Comparison of ENCODE assay signal across 23 mouse cellular contexts in genomic region chr12:73521238-73521841, GRCm38 (mm10). TPM values are rescaled to one million over a fixed set of nuclear protein-coding genes. Genes with fewer than 3 reads are reported as not detected.
DNase-seq lines count a peak whose midpoint lies in the region; ATAC-seq and TF ChIP-seq lines count a peak whose summit lies in the region.
"Had no signal": no experiment of that assay in that cellular context is flagged by ENCODE, and none has a peak within 500 bp of the region (broad histone marks: within the 10 kb centered on the region; RNA-seq: fewer than 3 reads in every experiment).

No protein-coding gene starts in this region.

- H3K36me3 ChIP-seq in heart, embryonic 13.5 days, result no peaks in the 10 kb centered on the region
- no peaks in the 10 kb centered on the region for H3K36me3 ChIP-seq in stomach, embryonic 14.5 days (ENCODE audit: control insufficient read depth, insufficient read depth, low read length)
- H3K36me3 ChIP-seq in stomach, postnatal 0 days (ENCODE audit: control insufficient read depth, insufficient read depth, low read length), result no peaks in the 10 kb centered on the region
- no peaks in the 10 kb centered on the region for H3K36me3 ChIP-seq in limb, embryonic 11.5 days (ENCODE audit: control insufficient read depth, insufficient read depth, low read length)
- H3K36me3 ChIP-seq in midbrain, embryonic 13.5 days, result no peaks in the 10 kb centered on the region
- H3K36me3 ChIP-seq: heart, embryonic 15.5 days; hindbrain, embryonic 10.5 days; liver, embryonic 12.5 days; neural tube, embryonic 12.5 days had no signal

- H3K4me2 ChIP-seq in heart, embryonic 13.5 days, result peak overlapping the region; percentile 18
- peak overlapping the region; percentile 25; the same call in 1 of the 2 replicates for H3K4me2 ChIP-seq in stomach, embryonic 14.5 days (replicated peaks; ENCODE audit: low read depth, low read length)
- H3K4me2 ChIP-seq in stomach, postnatal 0 days (replicated peaks; ENCODE audit: low read depth), result no peak overlapping the region
- no peak overlapping the region for H3K4me2 ChIP-seq in limb, embryonic 11.5 days (ENCODE audit: low read depth, severe bottlenecking)
- H3K4me2 ChIP-seq in midbrain, embryonic 13.5 days (replicated peaks), result no peak overlapping the region
- H3K4me2 ChIP-seq: heart, embryonic 15.5 days; liver, embryonic 12.5 days; neural tube, embryonic 12.5 days had no signal

- no peaks in the 10 kb centered on the region for H3K9me3 ChIP-seq in heart, embryonic 13.5 days
- H3K9me3 ChIP-seq in stomach, embryonic 14.5 days (ENCODE audit: control insufficient read depth, low read depth, low read length), result no peaks in the 10 kb centered on the region
- H3K9me3 ChIP-seq in stomach, postnatal 0 days (ENCODE audit: control insufficient read depth, low read length), result no peaks in the 10 kb centered on the region
- H3K9me3 ChIP-seq in limb, embryonic 11.5 days (ENCODE audit: control insufficient read depth, low read length), result no peaks in the 10 kb centered on the region
- no peaks in the 10 kb centered on the region for H3K9me3 ChIP-seq in midbrain, embryonic 13.5 days
- H3K9me3 ChIP-seq: heart, embryonic 15.5 days; hindbrain, embryonic 10.5 days; liver, embryonic 12.5 days; neural tube, embryonic 12.5 days had no signal

- intact Hi-C loops in left cerebral cortex, postnatal 36 days (cut with DNase I), result no loop called here

- H3K4me1 ChIP-seq in heart, embryonic 13.5 days, result peaks cover 13% of the 10 kb centered on the region
- peaks cover 2% of the 10 kb centered on the region; the same call in 1 of the 2 replicates for H3K4me1 ChIP-seq in stomach, embryonic 14.5 days (ENCODE audit: control insufficient read depth, insufficient read depth, low read length)
- no peaks in the 10 kb centered on the region for H3K4me1 ChIP-seq in stomach, postnatal 0 days (replicated peaks; ENCODE audit: control insufficient read depth, insufficient read depth)
- H3K4me1 ChIP-seq in limb, embryonic 11.5 days (ENCODE audit: control insufficient read depth, insufficient read depth, low read length), result peaks cover 36% of the 10 kb centered on the region
- no peaks in the 10 kb centered on the region for H3K4me1 ChIP-seq in midbrain, embryonic 13.5 days (replicated peaks)
- H3K4me1 ChIP-seq: liver, embryonic 12.5 days had no signal

- no peak overlapping the region for H3K4me3 ChIP-seq in heart, embryonic 13.5 days
- no peak overlapping the region for H3K4me3 ChIP-seq in stomach, embryonic 14.5 days (ENCODE audit: low read depth, low read length)
- H3K4me3 ChIP-seq in stomach, postnatal 0 days (ENCODE audit: low read depth, low read length), result no peak overlapping the region
- H3K4me3 ChIP-seq in limb, embryonic 11.5 days (ENCODE audit: low read depth, low read length), result no peak overlapping the region
- H3K4me3 ChIP-seq in midbrain, embryonic 13.5 days (replicated peaks), result no peak overlapping the region
- H3K4me3 ChIP-seq: erythroblast, embryonic 14.5 days; heart, embryonic 15.5 days; hindbrain, embryonic 10.5 days; liver, embryonic 12.5 days; neural tube, embryonic 12.5 days had no signal

- H3K27me3 ChIP-seq in heart, embryonic 13.5 days (replicated peaks), result 0 out of 2 replicates have a peak, but pooled peaks cover 15% of the 10 kb centered on the region
- no peaks in the 10 kb centered on the region for H3K27me3 ChIP-seq in stomach, embryonic 14.5 days (ENCODE audit: control insufficient read depth, insufficient read depth, low read length)
- no peaks in the 10 kb centered on the region; the same call in 1 of the 2 replicates for H3K27me3 ChIP-seq in stomach, postnatal 0 days (ENCODE audit: control insufficient read depth, insufficient read depth, low read length)
- no peaks in the 10 kb centered on the region for H3K27me3 ChIP-seq in limb, embryonic 11.5 days (ENCODE audit: control insufficient read depth, insufficient read depth, low read length)
- 0 out of 2 replicates have a peak, but pooled peaks cover 5% of the 10 kb centered on the region for H3K27me3 ChIP-seq in midbrain, embryonic 13.5 days
- H3K27me3 ChIP-seq: CH12.LX; liver, embryonic 12.5 days; neural tube, embryonic 12.5 days had no signal

- TF ChIP-seq EP300 in stomach, postnatal 0 days (optimal IDR thresholded peaks at IDR 0.05), result no peak

- no peak overlapping the region for H3K9ac ChIP-seq in heart, embryonic 13.5 days
- no peak overlapping the region for H3K9ac ChIP-seq in stomach, embryonic 14.5 days (replicated peaks; ENCODE audit: low read depth, low read length)
- H3K9ac ChIP-seq in stomach, postnatal 0 days (ENCODE audit: low read length), result no peak overlapping the region
- no peak overlapping the region for H3K9ac ChIP-seq in limb, embryonic 11.5 days (ENCODE audit: low read length)
- H3K9ac ChIP-seq in midbrain, embryonic 13.5 days (replicated peaks), result no peak overlapping the region
- H3K9ac ChIP-seq: heart, embryonic 15.5 days; liver, embryonic 12.5 days; neural tube, embryonic 12.5 days had no signal

- WGBS in heart, embryonic 13.5 days, result 54% methylated on average over 15 of the region's 15 CpGs
- 25% methylated on average over 15 of the region's 15 CpGs for WGBS in stomach, embryonic 14.5 days
- WGBS in stomach, postnatal 0 days, result 45% methylated on average over 15 of the region's 15 CpGs
- WGBS in limb, embryonic 11.5 days, result 7% methylated on average over 15 of the region's 15 CpGs
- WGBS in midbrain, embryonic 13.5 days, result 59% methylated on average over 15 of the region's 15 CpGs

- H3K27ac ChIP-seq in heart, embryonic 13.5 days (replicated peaks), result no peak overlapping the region
- H3K27ac ChIP-seq in stomach, embryonic 14.5 days (ENCODE audit: low read length), result no peak overlapping the region
- no peak overlapping the region for H3K27ac ChIP-seq in stomach, postnatal 0 days (replicated peaks)
- H3K27ac ChIP-seq in limb, embryonic 11.5 days (replicated peaks; ENCODE audit: low read depth, low read length), result peak overlapping the region; percentile 10; the same call in 1 of the 2 replicates
- H3K27ac ChIP-seq in midbrain, embryonic 13.5 days, result no peak overlapping the region
- H3K27ac ChIP-seq: heart, embryonic 15.5 days; hindbrain, embryonic 10.5 days; liver, embryonic 12.5 days; neural tube, embryonic 12.5 days had no signal

- TF ChIP-seq CTCF in stomach, postnatal 0 days (IDR thresholded peaks at IDR 0.05; ENCODE audit: low read depth), result no peak

- no peak for DNase-seq in heart, adult 9 months (ENCODE audit: low spot score in 2 of 2)
- DNase-seq in stomach, postnatal 0 days (ENCODE audit: low spot score), result no peak
- DNase-seq in limb, embryonic 11.5 days (ENCODE audit: low spot score), result peak; percentile 89
- DNase-seq in left cerebral cortex, postnatal 36 days (ENCODE audit: low spot score in 2 of 2), result no peak
- no peak for DNase-seq in adrenal gland, postnatal 36 days
- DNase-seq: adrenal gland, adult 2 months; cerebellum, adult 11-12 months; kidney, postnatal 25 days; layer of hippocampus, adult 9-11 months; right cerebral cortex, postnatal 14 days; thymus, postnatal 4 days had no signal

- ATAC-seq in heart, embryonic 13.5 days (ENCODE audit: extremely low read depth, insufficient number of reproducible peaks, low FRiP score, low TSS enrichment), result no peak
- no peak for ATAC-seq in stomach, embryonic 14.5 days (ENCODE audit: insufficient number of reproducible peaks, insufficient read depth, low FRiP score, low read depth)
- ATAC-seq in stomach, postnatal 0 days (ENCODE audit: low FRiP score, low TSS enrichment), result no peak
- ATAC-seq in limb, embryonic 11.5 days (ENCODE audit: insufficient number of reproducible peaks, low FRiP score, low TSS enrichment, low read depth), result peak; percentile 71; the same call in 1 of the 2 replicates
- ATAC-seq in midbrain, embryonic 13.5 days, result no peak
- ATAC-seq: forebrain, embryonic 16.5 days; liver, embryonic 12.5 days had no signal

RNA-seq across cellular contexts. Expression of gene Tmem30b, which starts 24.9 kb away (rescaled TPM):
- 0.32 and 0.56 TPM in 2 replicates for polyA plus RNA-seq in heart, embryonic 13.5 days (2015; fragmentation: Nextera tagmentation; extraction: Ambion mirVana)
- 14.5 and 16.8 TPM in 2 replicates for polyA plus RNA-seq in stomach, embryonic 14.5 days (2014; fragmentation: Nextera tagmentation; extraction: Ambion mirVana)
- polyA plus RNA-seq in stomach, postnatal 0 days (2015; fragmentation: Nextera tagmentation; extraction: Ambion mirVana), result 78.3 and 83.9 TPM in 2 replicates
- polyA plus RNA-seq in limb, embryonic 11.5 days (2014; fragmentation: Nextera tagmentation; extraction: Ambion mirVana), result 22.9 and 25.0 TPM in 2 replicates
- under 1 TPM in 1 of 2 experiments, not detected in 1; 0.12 TPM for total RNA-seq in left cerebral cortex, postnatal 36 days (2021)
- under 1 TPM; 0.10 to 0.13 TPM for total RNA-seq in adrenal gland, postnatal 36 days (2021)
- polyA plus RNA-seq in midbrain, embryonic 13.5 days (2015; fragmentation: Nextera tagmentation; extraction: Ambion mirVana), result 0.05 and 0.26 TPM in 2 replicates
- total RNA-seq: CH12.LX; granulocyte monocyte progenitor cell, adult 5-6 weeks; megakaryocyte, adult 5-6 weeks had no signal
- polyA plus RNA-seq: erythroblast, embryonic 14.5 days had no signal

Comparison
In these comparisons a context has a peak if more than half of its experiments do, and no peak if none do; other contexts are left out.
1. H3K4me2 ChIP-seq: peak in heart, embryonic 13.5 days (single experiment) and stomach, embryonic 14.5 days (single experiment); none in stomach, postnatal 0 days (single experiment), limb, embryonic 11.5 days (single experiment) and midbrain, embryonic 13.5 days (single experiment).